Mouse (Mus musculus) kidney, postnatal 0 days (tissue): Measurements from ENCODE around the gene Myo18a. TPM values are rescaled to one million over a fixed set of nuclear protein-coding genes. Genes with fewer than 3 reads are reported as not detected.

Experiments
- ATAC-seq: fragments of 200-750 bp; cut with Nextera tagmentation; replicated peaks from 2 replicates; pipeline ENCODE4 v1.8.0; 2017; ENCODE audit warnings: low read depth, moderate number of reproducible peaks, moderate TSS enrichment, moderate library complexity; ENCODE audit not compliant: low FRiP score
- DNase-seq: peaks from one replicate; pipeline ENCODE4 v3.0.0-alpha.2; 2016; ENCODE audit warnings: low spot score
- H3K27ac ChIP-seq: fragments of 300-500 bp; sonication (generic); 2 replicates; pipeline ENCODE4 v1.5.1; 2014; ENCODE audit warnings: mild to moderate bottlenecking
- H3K27me3 ChIP-seq: fragments of 300-500 bp; sonication (generic); 2 replicates; pipeline ENCODE4 v1.6.1; 2014; ENCODE audit warnings: low read length, mixed read lengths; ENCODE audit not compliant: insufficient read depth
- H3K36me3 ChIP-seq: fragments of 300-500 bp; sonication (generic); 2 replicates; pipeline ENCODE4 v1.6.1; 2014; ENCODE audit warnings: low read length, mixed read lengths; ENCODE audit not compliant: insufficient read depth
- H3K4me1 ChIP-seq: fragments of 300-500 bp; sonication (generic); replicated peaks from 2 replicates; pipeline ENCODE4 v1.6.1; 2014; ENCODE audit warnings: antibody characterized with exemption, low read length, mixed read lengths; ENCODE audit not compliant: insufficient read depth
- H3K4me2 ChIP-seq: fragments of 300-500 bp; sonication (generic); 2 replicates; pipeline ENCODE4 v1.6.1; 2014; ENCODE audit warnings: mild to moderate bottlenecking, low read length, moderate library complexity, mixed read lengths
- H3K4me3 ChIP-seq: fragments of 300-500 bp; sonication (generic); replicated peaks from 2 replicates; pipeline ENCODE4 v1.5.1; 2014; ENCODE audit warnings: low read depth, low read length
- H3K9ac ChIP-seq: fragments of 300-500 bp; sonication (generic); 2 replicates; pipeline ENCODE4 v1.6.1; 2014; ENCODE audit warnings: low read depth, low read length
- H3K9me3 ChIP-seq: fragments of 300-500 bp; sonication (generic); replicated peaks from 2 replicates; pipeline ENCODE4 v1.6.1; 2016; ENCODE audit warnings: low read length, inconsistent platforms, mixed read lengths
- CTCF ChIP-seq: IDR thresholded peaks from 2 replicates; pipeline ENCODE4 v1.5.1; 2016; ENCODE audit warnings: antibody characterized with exemption, low read depth, mild to moderate bottlenecking, moderate library complexity
- WGBS: fragments of 180-500 bp; shearing (Covaris S2); extraction: QIAGEN DNeasy Blood & Tissue Kit; methylation state at CpG from one replicate; pipeline ENCODE4 v1.1.7; 2014; 5-methylcytosine and 5-hydroxymethylcytosine counted together
- polyA plus RNA-seq: library from polyadenylated mRNA; unstranded; fragments of >200 nt; fragmentation: Nextera tagmentation; extraction: Ambion mirVana; gene quantifications from 2 replicates; pipeline ENCODE4 v1.2.1, GENCODE M21; 2015

Myo18a gene
- polyA plus RNA-seq = 26.5 and 27.7 TPM in 2 replicates

DNA sequence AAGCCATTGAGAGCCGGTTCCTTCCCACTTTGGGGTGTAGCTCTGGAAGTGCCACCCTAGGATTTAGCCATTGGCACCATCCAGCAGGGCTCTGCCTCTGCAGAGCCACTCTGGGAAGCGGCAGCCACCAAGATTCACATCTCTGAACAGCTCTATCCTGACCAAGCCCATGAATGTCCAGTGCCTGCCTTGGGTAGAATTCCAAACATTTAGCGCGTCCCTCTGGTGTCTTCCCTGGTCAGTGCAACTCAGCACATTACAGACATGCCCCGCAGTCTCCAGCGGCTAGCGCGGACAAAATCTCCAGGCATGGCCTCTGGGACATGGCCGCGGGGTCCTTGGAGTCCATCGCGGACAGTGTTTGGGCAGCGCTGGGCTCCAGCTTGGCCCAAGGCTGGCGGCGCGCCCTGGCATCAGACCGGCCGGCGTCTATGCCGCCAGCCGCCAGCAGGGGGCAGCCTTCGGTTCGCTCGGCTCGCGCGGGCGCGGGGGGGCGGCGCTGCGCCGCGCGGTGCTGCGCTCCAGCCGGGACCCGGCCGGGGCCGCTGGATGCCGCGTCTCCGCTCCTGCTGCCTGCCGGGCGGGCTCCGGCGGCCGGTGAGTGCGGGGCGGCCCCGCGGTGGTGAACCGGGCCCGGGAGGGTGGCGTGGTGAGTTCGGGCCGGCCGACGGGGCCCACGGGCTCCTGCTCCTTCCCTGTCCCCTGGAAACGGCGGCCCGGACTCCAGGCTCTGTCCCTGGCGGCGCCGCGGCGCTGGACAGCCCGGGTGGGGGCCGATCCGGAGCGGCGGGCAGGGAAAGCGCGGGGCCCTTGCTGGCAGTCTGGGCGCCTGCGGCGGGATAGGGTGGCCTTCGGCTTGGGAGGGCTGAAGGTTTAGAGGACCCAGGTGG, at the start of gene Myo18a:
TSS of gene Myo18a (plus strand) at position 464 of the 890 bp plus-strand sequence.
- 2% methylated on average over 77 of the region's 79 CpGs for WGBS
- peak within 1 kb of the TSS; percentile 88 for H3K27ac ChIP-seq
- H3K4me2 ChIP-seq = peak within 1 kb of the TSS; percentile 84
- H3K4me1 ChIP-seq = peaks cover 35% of the 10 kb centered on the region
- peak within 1 kb of the TSS; percentile 81 for H3K9ac ChIP-seq
- ATAC-seq (peak; percentile 72), DNase-seq (peak; percentile 87)
- H3K9me3 ChIP-seq = no peaks in the 10 kb centered on the region
- H3K27me3 ChIP-seq = no peaks in the 10 kb centered on the region
- H3K36me3 ChIP-seq = no peaks in the 10 kb centered on the region
- TF ChIP-seq CTCF = peak; percentile 67
- H3K4me3 ChIP-seq = peak within 1 kb of the TSS; percentile 64

DNA sequence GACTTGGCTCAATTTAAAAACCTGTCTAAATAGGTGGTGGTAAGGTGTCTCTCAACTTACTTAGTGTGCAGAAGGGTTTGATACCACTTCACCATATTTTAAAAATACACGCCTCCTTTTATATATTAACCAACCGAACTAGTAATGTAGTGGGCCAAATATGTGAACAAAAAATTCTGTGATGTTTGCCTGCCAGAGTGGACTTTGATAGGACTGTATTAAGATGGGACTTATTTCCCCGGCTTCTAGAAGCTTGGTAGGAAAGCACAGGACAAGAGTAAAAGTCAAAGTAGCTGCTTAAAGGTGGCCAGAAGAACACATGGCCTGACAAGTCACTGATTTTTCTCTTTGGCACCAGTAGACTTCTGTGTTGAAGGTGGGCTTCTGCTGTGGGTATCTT, 49.3 kb upstream of the Myo18a start:
- no peak for ATAC-seq
- TF ChIP-seq CTCF = no peak
- DNase-seq = no peak

DNA sequence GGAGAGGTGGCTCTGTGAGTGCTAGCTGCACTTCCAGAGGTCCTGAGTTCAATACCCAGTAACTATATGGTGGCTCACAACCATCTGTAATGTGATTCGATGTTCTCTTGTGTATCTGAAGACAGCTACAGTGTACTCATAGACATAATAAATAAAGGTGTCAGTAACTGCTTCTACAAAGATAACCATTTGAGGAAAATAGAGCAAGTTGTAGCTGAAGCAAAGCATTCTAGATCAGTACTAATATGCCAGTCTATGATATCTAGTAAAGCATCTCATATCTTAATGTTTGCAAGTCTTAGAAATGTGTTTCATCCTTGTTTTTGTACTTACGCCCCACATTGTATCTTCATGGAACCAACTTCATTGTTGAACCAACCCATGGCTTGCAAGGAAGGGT, 44.0 kb upstream of the Myo18a start:
- Histone ChIP-seq H3K4me2 (no peak overlapping the region), H3K36me3 (no peaks in the 10 kb centered on the region), H3K27ac (no peak overlapping the region), H3K9me3 (no peaks in the 10 kb centered on the region), H3K9ac (no peak overlapping the region), H3K4me1 (no peaks in the 10 kb centered on the region), H3K27me3 (no peaks in the 10 kb centered on the region), H3K4me3 (no peak overlapping the region)
- no peak for DNase-seq
- 91% methylated on average over 2 of the region's 2 CpGs for WGBS
- no peak for ATAC-seq
- no peak for TF ChIP-seq CTCF

More for the DNA sequence above, 49.3 kb upstream of the Myo18a start:
- H3K4me3 ChIP-seq = no peak overlapping the region
- H3K27ac ChIP-seq = no peak overlapping the region
- no peaks in the 10 kb centered on the region for H3K4me1 ChIP-seq
- 94% methylated on average over 3 of the region's 3 CpGs for WGBS
- H3K9ac ChIP-seq = no peak overlapping the region
- H3K9me3 ChIP-seq = no peaks in the 10 kb centered on the region
- H3K27me3 ChIP-seq = no peaks in the 10 kb centered on the region
- H3K4me2 ChIP-seq = no peak overlapping the region
- peaks cover 10% of the 10 kb centered on the region; the same call in 1 of the 2 replicates for H3K36me3 ChIP-seq

DNA sequence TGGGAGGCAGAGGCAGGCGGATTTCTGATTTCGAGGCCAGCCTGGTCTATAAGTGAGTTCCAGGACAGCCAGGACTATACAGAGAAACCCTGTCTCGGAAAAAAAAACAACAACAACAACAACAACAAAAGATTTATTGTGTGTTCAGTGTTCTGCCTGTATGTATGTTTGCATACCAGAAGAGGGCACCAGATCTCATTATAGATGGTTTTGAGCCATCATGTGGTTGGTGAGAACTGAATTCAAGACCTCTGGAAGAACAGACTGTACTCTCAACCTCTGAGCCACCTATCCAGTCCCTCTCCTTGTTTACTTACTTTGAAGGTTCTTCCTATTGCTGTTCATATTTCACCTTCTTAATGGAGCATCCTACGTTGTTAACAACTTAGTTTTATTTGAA, 41.7 kb upstream of the Myo18a start:
- peak; percentile 24; the same call in 1 of the 2 replicates for TF ChIP-seq CTCF
- 91% methylated on average over 4 of the region's 4 CpGs for WGBS
- Histone ChIP-seq H3K4me3 (no peak overlapping the region), H3K4me1 (no peaks in the 10 kb centered on the region), H3K9me3 (no peaks in the 10 kb centered on the region), H3K27ac (no peak overlapping the region), H3K9ac (no peak overlapping the region), H3K36me3 (no peaks in the 10 kb centered on the region), H3K4me2 (no peak overlapping the region), H3K27me3 (no peaks in the 10 kb centered on the region)
- ATAC-seq (no peak), DNase-seq (no peak)

DNA sequence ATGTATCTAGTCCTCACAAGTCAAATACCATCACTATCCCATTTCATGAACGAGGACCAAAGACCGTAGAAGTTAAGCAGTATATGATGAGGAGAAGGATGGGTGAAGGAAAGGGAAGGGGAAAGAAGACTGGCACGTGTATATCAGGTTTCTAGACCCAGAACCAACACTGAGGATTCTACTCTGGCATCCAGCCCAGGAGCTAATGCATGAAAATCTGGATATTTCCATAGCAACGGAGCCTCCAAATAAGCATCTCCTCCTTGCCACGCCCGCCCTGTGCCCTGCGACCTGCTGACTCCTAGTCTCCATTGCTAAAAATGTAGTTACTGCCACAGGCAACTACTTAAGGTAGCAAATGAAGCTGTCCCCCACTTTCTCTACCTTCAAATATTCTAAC, 38.3 kb upstream of the Myo18a start:
- H3K36me3 ChIP-seq = no peaks in the 10 kb centered on the region
- WGBS = 83% methylated on average over 7 of the region's 7 CpGs

DNA sequence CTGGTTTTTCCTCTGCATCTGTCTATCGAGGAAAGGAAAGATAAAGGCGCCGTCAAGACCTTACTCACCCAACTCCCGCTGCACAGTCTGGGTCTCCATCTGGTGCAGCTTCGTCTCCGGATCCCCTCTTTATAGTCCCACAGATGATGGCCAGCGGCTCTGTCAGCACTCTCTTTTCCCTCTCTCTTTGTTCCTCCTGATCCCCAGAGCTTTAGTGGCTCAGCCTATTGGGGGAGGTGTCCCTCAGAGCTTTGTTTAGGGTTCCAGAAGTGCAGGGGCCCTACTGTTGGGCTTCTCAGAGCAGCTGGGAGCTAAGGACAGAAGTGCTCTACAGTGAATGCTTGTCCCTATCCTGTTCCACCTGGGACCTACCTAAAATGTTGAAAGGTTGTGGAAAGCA, 37.9 kb upstream of the Myo18a start, which contains the start of gene Cryba1:
TSS of gene Cryba1 (minus strand) at position 101 of the 400 bp plus-strand sequence.
- no peak for ATAC-seq
- WGBS = 51% methylated on average over 7 of the region's 7 CpGs
- no peaks in the 10 kb centered on the region for H3K4me1 ChIP-seq
- H3K27ac ChIP-seq = no peak within 1 kb of the TSS
- DNase-seq = no peak
- no peak within 1 kb of the TSS for H3K4me3 ChIP-seq
- no peaks in the 10 kb centered on the region for H3K27me3 ChIP-seq
- no peak within 1 kb of the TSS for H3K4me2 ChIP-seq
- H3K9ac ChIP-seq = no peak within 1 kb of the TSS
- TF ChIP-seq CTCF = no peak
- H3K9me3 ChIP-seq = no peaks in the 10 kb centered on the region
- no peaks in the 10 kb centered on the region for H3K36me3 ChIP-seq

More for the DNA sequence above, 38.3 kb upstream of the Myo18a start:
- no peak for TF ChIP-seq CTCF
- no peak overlapping the region for H3K9ac ChIP-seq
- no peak overlapping the region for H3K27ac ChIP-seq
- DNase-seq = no peak
- H3K4me3 ChIP-seq = no peak overlapping the region
- no peaks in the 10 kb centered on the region for H3K4me1 ChIP-seq
- H3K9me3 ChIP-seq = no peaks in the 10 kb centered on the region
- no peaks in the 10 kb centered on the region for H3K27me3 ChIP-seq
- no peak for ATAC-seq
- H3K4me2 ChIP-seq = no peak overlapping the region
